19 mouse cellular contexts compared by ENCODE assay signal in the genomic region with DNA sequence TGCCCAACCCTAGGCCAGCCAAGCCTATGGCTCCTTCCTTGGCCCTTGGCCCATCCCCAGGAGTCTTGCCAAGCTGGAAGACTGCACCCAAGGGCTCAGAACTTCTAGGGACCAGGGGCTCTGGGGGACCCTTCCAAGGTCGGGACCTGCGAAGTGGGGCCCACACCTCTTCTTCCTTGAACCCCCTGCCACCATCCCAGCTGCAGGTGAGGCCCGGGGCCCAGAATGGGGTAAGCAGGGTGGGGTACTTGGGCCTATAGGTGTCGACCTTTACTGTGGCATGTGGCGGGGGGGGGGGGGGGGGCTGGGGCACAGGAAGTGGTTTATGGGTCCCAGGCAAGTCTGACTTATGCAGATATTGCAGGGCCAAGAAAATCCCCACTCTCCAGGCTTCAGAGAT. TPM values are rescaled to one million over a fixed set of nuclear protein-coding genes. Genes with fewer than 3 reads are reported as not detected.
"Had no signal": no experiment of that assay in that cellular context is flagged by ENCODE, and none has a peak within 500 bp of the region (broad histone marks: within the 10 kb centered on the region; RNA-seq: fewer than 3 reads in every experiment).

No protein-coding gene starts in this region.

- H3K4me1 ChIP-seq: limb, embryonic 15.5 days; liver, embryonic 12.5 days; midbrain, embryonic 15.5 days; neural tube, embryonic 13.5 days had no signal

- H3K4me3 ChIP-seq: limb, embryonic 15.5 days; liver, embryonic 12.5 days; megakaryocyte, embryonic 14.5 days; midbrain, embryonic 15.5 days; neural tube, embryonic 13.5 days had no signal

- H3K27me3 ChIP-seq: limb, embryonic 15.5 days; liver, embryonic 12.5 days; megakaryocyte, embryonic 14.5 days; midbrain, embryonic 15.5 days; neural tube, embryonic 13.5 days had no signal

- DNase-seq: kidney, adult 2 months; kidney, postnatal 25 days; lung, embryonic 14.5 days; lung, postnatal 10 days; right cerebral cortex, adult 18-20 months; right cerebral cortex, postnatal 25 days had no signal

- H3K36me3 ChIP-seq: midbrain, embryonic 15.5 days had no signal

- H3K27ac ChIP-seq: limb, embryonic 15.5 days; liver, embryonic 12.5 days; macrophage; midbrain, embryonic 15.5 days; neural tube, embryonic 13.5 days had no signal

RNA-seq across cellular contexts. Expression of gene Ppp1r3f, which starts 12.3 kb away (rescaled TPM):
- total RNA-seq: monocyte, adult 5-6 weeks had no signal

RNA-seq across cellular contexts. Expression of gene Foxp3, which starts 12.9 kb away (rescaled TPM):
- total RNA-seq: left cerebral cortex, postnatal 25 days; monocyte, adult 5-6 weeks had no signal
- polyA plus RNA-seq: intestine, embryonic 16.5 days; kidney, embryonic 16.5 days; limb, embryonic 15.5 days; lung, embryonic 14.5 days had no signal

RNA-seq across cellular contexts. Expression of gene Cacna1f, which starts 20.5 kb away (rescaled TPM):
- total RNA-seq: layer of hippocampus, postnatal 25 days; left cerebral cortex, postnatal 25 days had no signal
- polyA plus RNA-seq: intestine, embryonic 16.5 days; kidney, adult 2 months; limb, embryonic 11.5 days; midbrain, embryonic 11.5 days had no signal
